8 mouse cellular contexts compared by ENCODE assay signal in the genomic region with DNA sequence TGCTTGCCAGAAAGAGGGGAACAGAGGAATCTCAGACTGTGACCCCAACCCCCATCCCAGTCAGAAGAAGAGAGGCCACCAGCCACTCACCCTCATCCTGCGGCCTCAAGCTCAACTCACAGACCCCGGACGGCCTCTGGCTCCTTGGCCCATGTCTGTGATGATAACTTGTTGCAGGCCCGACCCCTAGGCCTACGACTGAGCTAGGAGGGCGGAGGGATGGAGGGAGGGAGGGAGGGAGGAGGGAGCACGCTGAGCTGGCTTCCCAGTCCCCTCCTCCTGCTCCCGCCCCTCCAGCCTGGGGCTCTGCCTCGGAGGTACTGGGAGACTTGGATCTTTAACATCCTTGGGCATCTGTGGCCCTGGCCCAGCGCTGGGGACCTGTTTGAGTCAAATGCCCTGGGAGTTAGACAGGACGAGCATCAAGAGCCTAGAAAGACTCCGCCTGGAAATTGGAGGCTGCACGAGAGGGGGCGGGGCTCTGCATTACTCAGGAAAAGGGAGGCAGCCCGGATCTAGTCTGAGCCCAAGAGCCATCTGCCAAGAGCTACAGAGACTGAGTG. TPM values are rescaled to one million over a fixed set of nuclear protein-coding genes. Genes with fewer than 3 reads are reported as not detected.
DNase-seq lines count a peak whose midpoint lies in the region; ATAC-seq and TF ChIP-seq lines count a peak whose summit lies in the region.

No protein-coding gene starts in this region.

- peak overlapping the region; percentile 57 for H3K9ac ChIP-seq in forebrain, embryonic 11.5 days (ENCODE audit: low read length)
- peak overlapping the region; percentile 75 for H3K9ac ChIP-seq in heart, embryonic 16.5 days (ENCODE audit: low read length)
- H3K9ac ChIP-seq in liver, embryonic 15.5 days = no peak overlapping the region

- H3K9me3 ChIP-seq in forebrain, embryonic 11.5 days (ENCODE audit: control insufficient read depth, low read length) = no peaks in the 10 kb centered on the region
- H3K9me3 ChIP-seq in heart, embryonic 16.5 days (replicated peaks; ENCODE audit: control insufficient read depth, low read length) = no peaks in the 10 kb centered on the region
- no peaks in the 10 kb centered on the region for H3K9me3 ChIP-seq in liver, embryonic 15.5 days (replicated peaks)

- TF ChIP-seq CTCF in spleen, adult 2 months (IDR thresholded peaks at IDR 0.05; ENCODE audit: extremely low read depth, insufficient read depth, insufficient read length, insufficient replicate concordance) = no peak
- no peak for TF ChIP-seq CTCF in olfactory bulb, adult 2 months (IDR thresholded peaks at IDR 0.05; ENCODE audit: insufficient read depth, low read depth, low read length)

- no peaks in the 10 kb centered on the region for H3K27me3 ChIP-seq in spleen, adult 2 months (ENCODE audit: control insufficient read depth, insufficient read depth, low read length)
- H3K27me3 ChIP-seq in forebrain, embryonic 11.5 days (ENCODE audit: control insufficient read depth, insufficient read depth, low read length) = no peaks in the 10 kb centered on the region; the same call in 1 of the 2 replicates
- H3K27me3 ChIP-seq in heart, embryonic 16.5 days (ENCODE audit: control insufficient read depth, insufficient read depth, low read length) = no peaks in the 10 kb centered on the region
- H3K27me3 ChIP-seq in liver, embryonic 15.5 days = no peaks in the 10 kb centered on the region; the same call in 1 of the 2 replicates

- H3K4me3 ChIP-seq in spleen, adult 2 months (ENCODE audit: extremely low read depth, insufficient read depth, insufficient read length) = peak overlapping the region; percentile 33; the same call in 1 of the 2 replicates
- H3K4me3 ChIP-seq in forebrain, embryonic 11.5 days (ENCODE audit: low read depth, low read length) = peak overlapping the region; percentile 18
- peak overlapping the region; percentile 56 for H3K4me3 ChIP-seq in heart, embryonic 16.5 days (ENCODE audit: low read length)
- H3K4me3 ChIP-seq in liver, embryonic 15.5 days (replicated peaks) = peak overlapping the region; percentile 42
- H3K4me3 ChIP-seq in olfactory bulb, adult 2 months (ENCODE audit: insufficient read depth, low read depth, low read length) = peak overlapping the region; percentile 37

- ATAC-seq in forebrain, embryonic 11.5 days (replicated peaks; ENCODE audit: low FRiP score) = peak; percentile 45; the same call in 1 of the 2 replicates
- ATAC-seq in heart, embryonic 16.5 days (replicated peaks; ENCODE audit: extremely low read depth, insufficient read depth, low FRiP score) = peak; percentile 61
- ATAC-seq in liver, embryonic 15.5 days (ENCODE audit: insufficient read depth) = no peak

- H3K4me2 ChIP-seq in forebrain, embryonic 11.5 days (ENCODE audit: low read depth, low read length, severe bottlenecking) = peak overlapping the region; percentile 55
- peak overlapping the region; percentile 70 for H3K4me2 ChIP-seq in heart, embryonic 16.5 days (ENCODE audit: low read depth, low read length)
- peak overlapping the region; percentile 56 for H3K4me2 ChIP-seq in liver, embryonic 15.5 days

- 57% methylated on average over 15 of the region's 15 CpGs for WGBS in spleen, adult 2 months
- 1% methylated on average over 15 of the region's 15 CpGs for WGBS in forebrain, embryonic 11.5 days
- 4% methylated on average over 15 of the region's 15 CpGs for WGBS in heart, embryonic 16.5 days
- WGBS in liver, embryonic 15.5 days (ENCODE audit: insufficient replicate concordance) = 23% methylated on average over 15 of the region's 15 CpGs
- 7% methylated on average over 15 of the region's 15 CpGs for WGBS in olfactory bulb, adult 2 months

- TF ChIP-seq POLR2A in spleen, adult 2 months (IDR thresholded peaks at IDR 0.05; ENCODE audit: low read depth, low read length) = no peak
- no peak for TF ChIP-seq POLR2A in olfactory bulb, adult 2 months (IDR thresholded peaks at IDR 0.05; ENCODE audit: insufficient read depth, low read depth, low read length)

- peak overlapping the region; percentile 72 for H3K27ac ChIP-seq in spleen, adult 2 months (ENCODE audit: insufficient read depth, low read length)
- no peak overlapping the region for H3K27ac ChIP-seq in forebrain, embryonic 11.5 days (ENCODE audit: low read depth, low read length)
- H3K27ac ChIP-seq in heart, embryonic 16.5 days (ENCODE audit: low read length) = peak overlapping the region; percentile 97
- peak overlapping the region; percentile 41; the same call in 1 of the 2 replicates for H3K27ac ChIP-seq in liver, embryonic 15.5 days (replicated peaks)
- no peak overlapping the region for H3K27ac ChIP-seq in olfactory bulb, adult 2 months (ENCODE audit: insufficient read depth, low read depth, low read length)

- H3K4me1 ChIP-seq in spleen, adult 2 months (ENCODE audit: control insufficient read depth, insufficient read depth, insufficient read length) = peaks cover 7% of the 10 kb centered on the region; the same call in 1 of the 2 replicates
- peaks cover 9% of the 10 kb centered on the region; the same call in 1 of the 2 replicates for H3K4me1 ChIP-seq in forebrain, embryonic 11.5 days (replicated peaks; ENCODE audit: control insufficient read depth, insufficient read depth, low read length)
- peaks cover 33% of the 10 kb centered on the region for H3K4me1 ChIP-seq in heart, embryonic 16.5 days (ENCODE audit: control insufficient read depth, insufficient read depth, low read length)
- H3K4me1 ChIP-seq in liver, embryonic 15.5 days (replicated peaks) = peaks cover 34% of the 10 kb centered on the region
- peaks cover 30% of the 10 kb centered on the region for H3K4me1 ChIP-seq in olfactory bulb, adult 2 months (ENCODE audit: control insufficient read depth, insufficient read depth, low read length)

- no peaks in the 10 kb centered on the region for H3K36me3 ChIP-seq in spleen, adult 2 months (ENCODE audit: control insufficient read depth, insufficient read depth, low read length)
- no peaks in the 10 kb centered on the region for H3K36me3 ChIP-seq in forebrain, embryonic 11.5 days (ENCODE audit: control insufficient read depth, insufficient read depth, low read length)
- no peaks in the 10 kb centered on the region for H3K36me3 ChIP-seq in heart, embryonic 16.5 days (ENCODE audit: control insufficient read depth, insufficient read depth)
- H3K36me3 ChIP-seq in liver, embryonic 15.5 days (replicated peaks) = no peaks in the 10 kb centered on the region

- DNase-seq in spleen, adult 2 months (ENCODE audit: low read depth in 1 of 2, low spot score in 2 of 2) = no peak
- DNase-seq in spleen, adult 12 weeks (ENCODE audit: low spot score) = no peak
- DNase-seq in forebrain, embryonic 11.5 days (ENCODE audit: low spot score) = peak; percentile 81
- DNase-seq in kidney, postnatal 25 days = peak; percentile 76 to 77
- no peak for DNase-seq in thymus, postnatal 14 days

RNA-seq across cellular contexts. Expression of a gene that starts 1.7 kb away (rescaled TPM):
- 22.9 and 23.6 TPM in 2 replicates for polyA plus RNA-seq in spleen, adult 2 months (2012; rRNA removed)
- polyA plus RNA-seq in forebrain, embryonic 11.5 days (2014; fragmentation: Nextera tagmentation; extraction: Ambion mirVana) = 10.0 and 12.1 TPM in 2 replicates
- polyA plus RNA-seq in heart, embryonic 16.5 days (2015; fragmentation: Nextera tagmentation; extraction: Ambion mirVana) = 33.1 and 33.5 TPM in 2 replicates
- 3.8 and 4.4 TPM in 2 replicates for polyA plus RNA-seq in liver, embryonic 15.5 days (2015; fragmentation: Nextera tagmentation; extraction: Ambion mirVana)
- polyA plus RNA-seq in olfactory bulb, adult 2 months (2012; ENCODE audit: insufficient read depth, insufficient read length, low replicate concordance, missing spikeins) = not detected in 2 replicates

RNA-seq across cellular contexts. Expression of a gene that starts 15.0 kb away (rescaled TPM):
- polyA plus RNA-seq in spleen, adult 2 months (2012; rRNA removed) = 0.26 TPM in 1 of 2 replicates, not detected in the other
- 0.09 TPM in 1 of 2 replicates, not detected in the other for polyA plus RNA-seq in forebrain, embryonic 11.5 days (2014; fragmentation: Nextera tagmentation; extraction: Ambion mirVana)
- 0.09 TPM in 1 of 2 replicates, not detected in the other for polyA plus RNA-seq in heart, embryonic 16.5 days (2015; fragmentation: Nextera tagmentation; extraction: Ambion mirVana)
- not detected in 2 replicates for polyA plus RNA-seq in liver, embryonic 15.5 days (2015; fragmentation: Nextera tagmentation; extraction: Ambion mirVana)
- not detected in 2 replicates for polyA plus RNA-seq in olfactory bulb, adult 2 months (2012; ENCODE audit: insufficient read depth, insufficient read length, low replicate concordance, missing spikeins)

RNA-seq across cellular contexts. Expression of a gene that starts 34.4 kb away (rescaled TPM):
- polyA plus RNA-seq in spleen, adult 2 months (2012; rRNA removed) = 63.5 and 84.1 TPM in 2 replicates
- polyA plus RNA-seq in forebrain, embryonic 11.5 days (2014; fragmentation: Nextera tagmentation; extraction: Ambion mirVana) = 0.07 TPM in 1 of 2 replicates, not detected in the other
- 1.8 and 4.9 TPM in 2 replicates for polyA plus RNA-seq in heart, embryonic 16.5 days (2015; fragmentation: Nextera tagmentation; extraction: Ambion mirVana)
- polyA plus RNA-seq in liver, embryonic 15.5 days (2015; fragmentation: Nextera tagmentation; extraction: Ambion mirVana) = 0.58 and 1.1 TPM in 2 replicates
- polyA plus RNA-seq in olfactory bulb, adult 2 months (2012; ENCODE audit: insufficient read depth, insufficient read length, low replicate concordance, missing spikeins) = not detected in 2 replicates

RNA-seq across cellular contexts. Expression of a gene that starts 43.1 kb away (rescaled TPM):
- polyA plus RNA-seq in spleen, adult 2 months (2012; rRNA removed) = 1,941 and 2,027 TPM in 2 replicates
- polyA plus RNA-seq in forebrain, embryonic 11.5 days (2014; fragmentation: Nextera tagmentation; extraction: Ambion mirVana) = 5.7 and 9.4 TPM in 2 replicates
- 38.2 and 88.5 TPM in 2 replicates for polyA plus RNA-seq in heart, embryonic 16.5 days (2015; fragmentation: Nextera tagmentation; extraction: Ambion mirVana)
- polyA plus RNA-seq in liver, embryonic 15.5 days (2015; fragmentation: Nextera tagmentation; extraction: Ambion mirVana) = 123 and 130 TPM in 2 replicates
- polyA plus RNA-seq in olfactory bulb, adult 2 months (2012; ENCODE audit: insufficient read depth, insufficient read length, low replicate concordance, missing spikeins) = 2,065 TPM in 1 of 2 replicates, not detected in the other

Comparison
In these comparisons a context has a peak if more than half of its experiments do, and no peak if none do; other contexts are left out.
1. DNase-seq: peak in forebrain, embryonic 11.5 days (single experiment) and kidney, postnatal 25 days (2 of 2); none in spleen, adult 2 months (0 of 2), spleen, adult 12 weeks (single experiment) and thymus, postnatal 14 days (single experiment).
2. H3K27ac ChIP-seq: peak in spleen, adult 2 months (single experiment), heart, embryonic 16.5 days (single experiment) and liver, embryonic 15.5 days (single experiment); none in forebrain, embryonic 11.5 days (single experiment) and olfactory bulb, adult 2 months (single experiment).
3. RNA of a gene that starts 34.4 kb away (polyA plus RNA-seq): 63.5 to 84.1 TPM in spleen, adult 2 months; 1.8 to 4.9 TPM in heart, embryonic 16.5 days, 0.58 to 1.1 TPM in liver, embryonic 15.5 days, 0.07 TPM in forebrain, embryonic 11.5 days and not detected in olfactory bulb, adult 2 months; every median in the first group is over 10 times any median in the second.
4. Peak in every context shown above with its lines, with median percentiles within 50 percentile points of each other: H3K4me3 ChIP-seq and H3K4me2 ChIP-seq.